Mouse (Mus musculus): ENCODE measurements around the gene Cln6.

DNA sequence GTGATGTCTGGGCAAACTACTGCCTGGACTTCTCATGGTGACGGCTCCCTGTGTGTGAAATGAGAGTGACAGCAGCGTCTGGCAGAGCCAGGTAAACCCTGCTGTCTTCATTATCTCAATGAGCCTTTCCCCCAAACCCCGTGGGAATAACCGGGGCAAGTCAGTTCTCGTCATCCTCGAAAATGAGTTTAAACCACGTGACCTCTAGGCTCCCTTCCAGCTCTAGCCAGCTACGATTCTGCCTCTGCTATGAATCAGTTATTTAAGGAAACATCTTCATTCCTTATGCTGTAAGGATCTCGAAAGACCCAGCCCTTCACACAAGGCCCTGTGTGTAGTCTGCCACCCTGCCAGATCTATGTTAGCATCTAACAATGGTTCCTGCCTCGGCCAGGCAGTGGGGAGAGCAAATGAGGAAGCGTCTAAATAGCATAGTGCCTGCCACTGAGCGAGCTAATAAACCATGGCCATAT is 21.4 kb upstream of the Cln6 start:
- TF ChIP-seq MAX (IDR thresholded peaks at IDR 0.05) (no peak), USF1 (IDR thresholded peaks at IDR 0.05; ENCODE audit: low read depth) (peak; percentile 92), CTCF (IDR thresholded peaks at IDR 0.05; ENCODE audit: control insufficient read depth, insufficient read depth, insufficient read length) (no peak)
